Mouse (Mus musculus) bone marrow, adult 2 months (tissue): ENCODE results near the gene Med26.

Source experiments
- CTCF ChIP-seq: fragments of 200-500 bp; IDR thresholded peaks from 2 replicates; pipeline ENCODE4 v1.5.1; 2011; ENCODE audit warnings: low read length, control low read depth; ENCODE audit not compliant: control insufficient read depth, insufficient read depth
- POLR2A ChIP-seq: fragments of 200-500 bp; IDR thresholded peaks from 2 replicates; pipeline ENCODE4 v1.6.1; 2011; ENCODE audit warnings: low read depth, mild to moderate bottlenecking, control low read depth, low read length, borderline replicate concordance; ENCODE audit not compliant: control insufficient read depth

- TF ChIP-seq CTCF, result no peak
- TF ChIP-seq POLR2A, result no peak
These were observed 43.9 kb downstream of the Med26 start for GRCm38 (mm10) chr8:72504137-72504536.
